Mouse (Mus musculus) cerebellum, adult 2 months (tissue): ENCODE measurements around the gene Plekhg1.

ENCODE experiments used
- CTCF ChIP-seq: fragments of 200-500 bp; IDR thresholded peaks from 2 replicates; pipeline ENCODE4 v1.5.1; 2011; ENCODE audit warnings: low read depth, mild to moderate bottlenecking, control low read depth, low read length, moderate library complexity, borderline replicate concordance; ENCODE audit not compliant: insufficient read depth
- POLR2A ChIP-seq: fragments of 200-500 bp; IDR thresholded peaks from 2 replicates; pipeline ENCODE4 v1.6.1; 2011; ENCODE audit warnings: low read length, control low read depth, borderline replicate concordance; ENCODE audit not compliant: insufficient read depth

- TF ChIP-seq POLR2A (no peak), CTCF (no peak)
Measured at GRCm38 (mm10) chr10:3701832-3702231, 38.3 kb upstream of the Plekhg1 start.
